Mouse (Mus musculus): ENCODE measurements at regions not wholly inside any gene's neighbourhood (a gene's known extent, or its start where the extent isn't known, plus 50 kb on each side); places are given as distances from the start of the nearest gene placed in this dataset.

- no peak for DNase-seq
Observed at GRCm38 (mm10) chr17:51248543-51248942, 69.4 kb upstream of the Tbc1d5 start.

GRCm38 (mm10) chr17:51246038-51246437, 66.9 kb upstream of the Tbc1d5 start:
- DNase-seq: no peak

GRCm38 (mm10) chr17:51240360-51240993, 61.3 kb upstream of the Tbc1d5 start:
- no peak for DNase-seq

- DNase-seq: no peak
Observed at GRCm38 (mm10) chr17:51239465-51239864, 60.3 kb upstream of the Tbc1d5 start.

All from adrenal gland, adult 8-10 months (tissue).